Mouse (Mus musculus) liver, postnatal 0 days (tissue): ENCODE data around the gene Adamtsl2.

Experiments
- CTCF ChIP-seq: sonication (generic); IDR thresholded peaks from 2 replicates; pipeline ENCODE4 v1.5.1; 2016; ENCODE audit warnings: antibody characterized with exemption, low read depth
- EP300 ChIP-seq: IDR thresholded peaks from 2 replicates; pipeline ENCODE4 v1.6.1; 2016; ENCODE audit warnings: antibody characterized with exemption, low read depth, mild to moderate bottlenecking

GRCm38 (mm10) chr2:27067996-27068395, 11.2 kb upstream of the Adamtsl2 start:
- TF ChIP-seq CTCF, result no peak
- no peak for TF ChIP-seq EP300
